Mouse (Mus musculus): ENCODE measurements around the gene Fbxo36. TPM values are rescaled to one million over a fixed set of nuclear protein-coding genes. Genes with fewer than 3 reads are reported as not detected.

Fbxo36 gene
- 7.7 and 10.1 TPM in 2 replicates for polyA plus RNA-seq (2016; fragmentation: Nextera tagmentation; extraction: Ambion mirVana)

GRCm38 (mm10) chr1:84839309-84840017 is at the start of gene Fbxo36:
Gene Fbxo36, plus strand, starts transcription at chr1:84839841.
- H3K27ac ChIP-seq, result peak within 1 kb of the TSS; percentile 97
- no peaks in the 10 kb centered on the region for H3K9me3 ChIP-seq
- peak within 1 kb of the TSS; percentile 94 for H3K9ac ChIP-seq (replicated peaks)
- H3K36me3 ChIP-seq, result no peaks in the 10 kb centered on the region
- H3K4me2 ChIP-seq, result peak within 1 kb of the TSS; percentile 72
- H3K4me3 ChIP-seq (replicated peaks), result peak within 1 kb of the TSS; percentile 91
- ATAC-seq (ENCODE audit: insufficient number of reproducible peaks, insufficient read depth, low FRiP score, low TSS enrichment, low read depth), result peak; percentile 90
- peaks cover 6% of the 10 kb centered on the region for H3K4me1 ChIP-seq (replicated peaks)
- H3K27me3 ChIP-seq, result no peaks in the 10 kb centered on the region
- WGBS, result 1% methylated on average over 53 of the region's 54 CpGs

DNA sequence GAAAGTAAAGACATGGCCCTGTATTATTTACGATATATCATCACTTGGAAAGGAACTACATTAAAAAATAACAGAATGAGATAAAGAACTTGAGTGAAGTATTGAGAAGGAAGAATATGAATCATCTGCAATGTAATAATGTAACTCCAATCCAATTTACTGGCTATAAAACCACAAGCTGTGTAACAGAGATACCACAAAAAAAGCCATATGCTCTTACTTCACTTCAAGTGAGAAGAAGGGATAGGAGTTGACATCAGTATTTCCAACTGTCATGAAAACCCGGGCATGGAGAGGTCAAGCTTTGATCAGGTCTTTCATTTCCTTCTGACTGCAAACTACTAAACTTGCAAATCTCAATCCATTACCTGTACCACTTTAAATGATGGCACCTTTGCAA is 48.2 kb upstream of the Fbxo36 start:
- WGBS, result 87% methylated on average over 2 of the region's 2 CpGs
- no peak overlapping the region for H3K4me3 ChIP-seq (replicated peaks)
- no peak overlapping the region for H3K27ac ChIP-seq
- no peaks in the 10 kb centered on the region for H3K27me3 ChIP-seq
- H3K36me3 ChIP-seq, result peaks cover 64% of the 10 kb centered on the region
- no peak overlapping the region for H3K4me2 ChIP-seq
- no peaks in the 10 kb centered on the region for H3K4me1 ChIP-seq (replicated peaks)
- H3K9me3 ChIP-seq, result no peaks in the 10 kb centered on the region
- no peak overlapping the region for H3K9ac ChIP-seq (replicated peaks)
- no peak for ATAC-seq (ENCODE audit: insufficient number of reproducible peaks, insufficient read depth, low FRiP score, low TSS enrichment, low read depth)

DNA sequence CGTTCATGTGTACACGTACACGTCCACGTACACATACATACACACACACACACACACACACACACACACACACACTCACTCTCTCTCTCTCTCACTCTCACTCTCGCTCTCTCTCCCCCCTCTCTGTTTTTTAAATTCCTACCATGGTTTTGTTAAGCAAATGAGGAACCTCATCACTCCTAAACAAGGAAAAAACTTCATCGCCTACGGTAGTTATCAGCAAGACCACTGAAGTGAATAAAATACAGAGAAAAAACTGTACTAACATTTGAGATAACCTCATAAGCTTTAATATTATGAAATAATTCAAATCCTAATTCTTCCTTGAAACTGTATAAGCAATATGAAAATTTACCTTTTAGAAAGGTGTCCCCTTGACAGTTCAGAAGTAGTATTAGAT is 44.3 kb upstream of the Fbxo36 start:
- Histone ChIP-seq H3K36me3 (peaks cover 45% of the 10 kb centered on the region), H3K9me3 (no peaks in the 10 kb centered on the region), H3K9ac (replicated peaks) (no peak overlapping the region), H3K4me3 (replicated peaks) (no peak overlapping the region), H3K4me2 (no peak overlapping the region), H3K27ac (no peak overlapping the region), H3K27me3 (no peaks in the 10 kb centered on the region), H3K4me1 (replicated peaks) (no peaks in the 10 kb centered on the region)
- no peak for ATAC-seq (ENCODE audit: insufficient number of reproducible peaks, insufficient read depth, low FRiP score, low TSS enrichment, low read depth)
- 94% methylated on average over 7 of the region's 7 CpGs for WGBS

DNA sequence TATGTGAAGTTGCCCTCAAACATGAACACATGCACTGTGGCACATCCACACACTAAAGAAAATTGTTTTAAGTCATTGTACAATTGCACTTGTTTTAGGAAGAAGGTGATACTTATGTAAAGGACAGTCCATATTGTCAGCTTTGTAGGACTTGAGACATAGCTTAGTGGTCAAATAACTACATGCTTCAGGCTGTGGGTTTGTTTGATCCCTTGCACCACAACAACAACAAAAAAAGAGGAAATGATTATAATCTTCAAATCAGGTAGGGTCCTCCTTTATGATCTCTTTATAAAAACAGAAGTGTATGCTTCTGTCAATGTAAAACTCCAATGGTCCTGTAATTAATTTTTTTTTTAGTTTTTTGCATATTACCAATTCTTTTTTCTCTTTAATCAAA is 40.5 kb upstream of the Fbxo36 start:
- Histone ChIP-seq H3K36me3 (peaks cover 12% of the 10 kb centered on the region), H3K9me3 (no peaks in the 10 kb centered on the region), H3K27ac (no peak overlapping the region), H3K4me2 (no peak overlapping the region), H3K9ac (replicated peaks) (no peak overlapping the region), H3K4me1 (replicated peaks) (no peaks in the 10 kb centered on the region), H3K27me3 (no peaks in the 10 kb centered on the region), H3K4me3 (replicated peaks) (no peak overlapping the region)
- no peak for ATAC-seq (ENCODE audit: insufficient number of reproducible peaks, insufficient read depth, low FRiP score, low TSS enrichment, low read depth)

DNA sequence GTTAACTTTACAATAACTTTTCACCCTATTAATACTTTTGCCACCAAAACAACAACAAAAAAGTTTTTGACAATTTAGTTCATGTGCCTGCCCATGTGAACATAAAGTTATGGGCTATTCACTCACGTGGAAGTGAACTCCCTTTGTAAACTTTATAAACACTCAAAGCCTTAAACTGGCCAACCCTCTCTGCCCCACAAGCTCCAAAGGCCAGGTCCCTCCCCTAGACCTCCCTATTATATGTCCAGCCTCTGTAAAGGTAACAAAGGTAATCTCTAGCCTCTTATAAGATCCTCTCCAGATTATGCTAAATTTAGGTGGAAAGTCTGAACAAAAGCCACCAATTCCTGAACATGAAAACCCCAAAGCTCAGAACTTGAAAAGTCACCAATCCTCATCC is 35.9 kb upstream of the Fbxo36 start:
- Histone ChIP-seq H3K4me2 (no peak overlapping the region), H3K9me3 (no peaks in the 10 kb centered on the region), H3K4me1 (replicated peaks) (no peaks in the 10 kb centered on the region), H3K27me3 (no peaks in the 10 kb centered on the region), H3K27ac (no peak overlapping the region), H3K9ac (replicated peaks) (no peak overlapping the region), H3K4me3 (replicated peaks) (no peak overlapping the region), H3K36me3 (no peaks in the 10 kb centered on the region)
- WGBS, result 90% methylated on average over 1 of the region's 1 CpGs
- ATAC-seq (ENCODE audit: insufficient number of reproducible peaks, insufficient read depth, low FRiP score, low TSS enrichment, low read depth), result no peak

DNA sequence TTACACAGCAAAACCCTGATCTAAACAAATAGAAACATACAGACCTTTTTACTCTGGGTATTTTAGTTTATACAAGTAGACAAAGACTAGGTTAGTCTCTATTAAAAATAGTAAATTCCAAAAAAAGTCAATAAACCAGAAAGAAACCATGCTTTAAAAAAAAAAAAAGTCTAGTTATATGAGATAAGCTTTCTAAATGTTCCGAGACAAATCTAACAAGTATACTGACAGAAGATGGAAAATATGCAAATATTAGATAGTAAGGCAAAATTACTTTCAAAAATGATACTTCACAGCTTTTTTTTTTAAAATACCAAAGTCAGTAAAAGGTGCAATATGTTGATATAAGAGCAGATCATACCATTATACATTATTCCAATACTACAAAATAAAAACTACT is 22.0 kb upstream of the Fbxo36 start:
- Histone ChIP-seq H3K4me2 (no peak overlapping the region), H3K36me3 (peaks cover 18% of the 10 kb centered on the region), H3K9me3 (no peaks in the 10 kb centered on the region), H3K9ac (replicated peaks) (no peak overlapping the region), H3K27ac (no peak overlapping the region), H3K4me1 (replicated peaks) (no peaks in the 10 kb centered on the region), H3K27me3 (no peaks in the 10 kb centered on the region), H3K4me3 (replicated peaks) (no peak overlapping the region)
- 95% methylated on average over 1 of the region's 1 CpGs for WGBS
- no peak for ATAC-seq (ENCODE audit: insufficient number of reproducible peaks, insufficient read depth, low FRiP score, low TSS enrichment, low read depth)

DNA sequence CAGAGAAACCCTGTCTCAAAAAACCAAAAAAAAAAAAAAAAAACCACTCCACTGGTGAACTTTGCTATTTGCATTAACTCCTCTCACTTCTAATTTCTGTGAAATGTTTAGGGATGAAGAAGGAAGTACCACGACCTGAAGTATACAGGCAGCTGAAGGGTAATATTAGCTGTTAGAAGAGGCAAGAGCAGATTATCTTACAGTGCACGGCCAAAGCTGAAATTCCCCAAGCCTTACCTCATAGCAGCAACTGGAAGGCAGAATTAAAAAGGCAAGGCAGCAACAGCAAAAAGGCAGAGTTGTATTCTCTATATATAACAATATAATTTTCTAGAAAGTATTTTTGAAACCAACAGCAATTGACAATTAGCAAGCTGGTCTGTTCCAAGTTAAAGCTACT is 14.6 kb upstream of the Fbxo36 start:
- H3K9me3 ChIP-seq, result no peaks in the 10 kb centered on the region
- no peak overlapping the region for H3K4me2 ChIP-seq
- ATAC-seq (ENCODE audit: insufficient number of reproducible peaks, insufficient read depth, low FRiP score, low TSS enrichment, low read depth), result no peak
- H3K27me3 ChIP-seq, result no peaks in the 10 kb centered on the region
- peaks cover 28% of the 10 kb centered on the region for H3K36me3 ChIP-seq
- H3K9ac ChIP-seq (replicated peaks), result no peak overlapping the region
- H3K27ac ChIP-seq, result no peak overlapping the region
- no peaks in the 10 kb centered on the region for H3K4me1 ChIP-seq (replicated peaks)
- no peak overlapping the region for H3K4me3 ChIP-seq (replicated peaks)
- WGBS, result 73% methylated on average over 2 of the region's 2 CpGs

- peak overlapping the region; percentile 94 for H3K9ac ChIP-seq (replicated peaks)
- WGBS, result 9% methylated on average over 20 of the region's 20 CpGs
- H3K4me1 ChIP-seq (replicated peaks), result peaks cover 6% of the 10 kb centered on the region
- H3K27me3 ChIP-seq, result no peaks in the 10 kb centered on the region
- ATAC-seq (ENCODE audit: insufficient number of reproducible peaks, insufficient read depth, low FRiP score, low TSS enrichment, low read depth), result no peak
- peak overlapping the region; percentile 91 for H3K4me3 ChIP-seq (replicated peaks)
- H3K36me3 ChIP-seq, result peaks cover 13% of the 10 kb centered on the region
- H3K27ac ChIP-seq, result peak overlapping the region; percentile 97
- H3K9me3 ChIP-seq, result no peaks in the 10 kb centered on the region
- H3K4me2 ChIP-seq, result peak overlapping the region; percentile 72
These were observed 2.0 kb upstream of the Fbxo36 start for GRCm38 (mm10) chr1:84837523-84838145.

DNA sequence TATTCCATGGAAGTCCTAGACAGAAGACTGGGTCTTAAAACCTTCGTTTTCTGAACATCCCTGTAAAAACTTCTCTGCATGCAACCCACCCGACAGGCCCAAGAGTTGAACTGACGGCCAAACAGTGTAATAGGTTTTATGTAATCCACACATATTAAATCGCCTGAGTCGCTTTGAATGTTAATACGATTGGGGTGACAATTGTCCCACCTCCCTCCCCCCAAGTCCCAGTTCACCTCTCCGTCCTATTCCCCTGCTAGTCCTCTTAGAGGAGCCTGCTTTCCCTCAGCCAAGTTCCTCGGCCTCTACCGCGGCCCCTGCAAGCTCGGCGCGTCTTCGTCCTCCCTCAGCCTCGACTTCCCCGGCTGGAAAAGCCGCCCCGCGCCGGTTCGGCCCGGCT is 1.5 kb upstream of the Fbxo36 start:
- peaks cover 6% of the 10 kb centered on the region for H3K4me1 ChIP-seq (replicated peaks)
- H3K4me3 ChIP-seq (replicated peaks), result peak overlapping the region; percentile 91
- H3K27me3 ChIP-seq, result no peaks in the 10 kb centered on the region
- 0% methylated on average over 22 of the region's 22 CpGs for WGBS
- peak overlapping the region; percentile 94 for H3K9ac ChIP-seq (replicated peaks)
- no peaks in the 10 kb centered on the region for H3K9me3 ChIP-seq
- peak overlapping the region; percentile 72 for H3K4me2 ChIP-seq
- no peak for ATAC-seq (ENCODE audit: insufficient number of reproducible peaks, insufficient read depth, low FRiP score, low TSS enrichment, low read depth)
- peak overlapping the region; percentile 97 for H3K27ac ChIP-seq
- peaks cover 8% of the 10 kb centered on the region for H3K36me3 ChIP-seq

GRCm38 (mm10) chr1:84838621-84839151 is 955 bp upstream of the Fbxo36 start:
- peak; percentile 54; the same call in 1 of the 2 replicates for ATAC-seq (ENCODE audit: insufficient number of reproducible peaks, insufficient read depth, low FRiP score, low TSS enrichment, low read depth)
- Histone ChIP-seq H3K27ac (peak overlapping the region; percentile 97), H3K36me3 (peaks cover 3% of the 10 kb centered on the region; the same call in 1 of the 2 replicates), H3K4me1 (replicated peaks) (peaks cover 6% of the 10 kb centered on the region), H3K4me3 (replicated peaks) (peak overlapping the region; percentile 91), H3K27me3 (no peaks in the 10 kb centered on the region), H3K4me2 (peak overlapping the region; percentile 72), H3K9me3 (no peaks in the 10 kb centered on the region), H3K9ac (replicated peaks) (peak overlapping the region; percentile 94)
- under 1% methylated on average over 42 of the region's 44 CpGs for WGBS

- WGBS, result 0% methylated on average over 38 of the region's 39 CpGs
These were observed 500 bp downstream of the Fbxo36 start, which contains the start of gene Trip12 for GRCm38 (mm10) chr1:84840018-84840664. Gene Trip12, minus strand, starts transcription at chr1:84840516.

More at GRCm38 (mm10) chr1:84840018-84840664, 500 bp downstream of the Fbxo36 start, which contains the start of gene Trip12:
- Histone ChIP-seq H3K4me1 (replicated peaks) (peaks cover 6% of the 10 kb centered on the region), H3K27ac (peak within 1 kb of the TSS; percentile 97), H3K4me2 (peak within 1 kb of the TSS; percentile 72), H3K4me3 (replicated peaks) (peak within 1 kb of the TSS; percentile 91), H3K9me3 (no peaks in the 10 kb centered on the region), H3K9ac (replicated peaks) (peak within 1 kb of the TSS; percentile 94), H3K36me3 (no peaks in the 10 kb centered on the region), H3K27me3 (no peaks in the 10 kb centered on the region)
- 0 out of 2 replicates have a peak, but pooled peaks have one; percentile 18 for ATAC-seq (ENCODE audit: insufficient number of reproducible peaks, insufficient read depth, low FRiP score, low TSS enrichment, low read depth)
